Mouse (Mus musculus) bone marrow, adult 2 months (tissue): Measurements from ENCODE around the gene Pcsk2. TPM values are rescaled to one million over a fixed set of nuclear protein-coding genes. Genes with fewer than 3 reads are reported as not detected.

Experiments
- H3K27ac ChIP-seq: fragments of 200-500 bp; 2 replicates; pipeline ENCODE4 v1.5.1; 2012; ENCODE audit warnings: low read depth, mild to moderate bottlenecking, control low read depth, inconsistent platforms, low read length; ENCODE audit not compliant: control insufficient read depth, poor library complexity, insufficient read depth
- H3K4me1 ChIP-seq: fragments of 200-500 bp; 2 replicates; pipeline ENCODE4 v1.6.1; 2011; ENCODE audit warnings: low read length; ENCODE audit not compliant: control insufficient read depth, insufficient read depth
- H3K4me3 ChIP-seq: fragments of 200-500 bp; replicated peaks from 2 replicates; pipeline ENCODE3; 2011; ENCODE audit warnings: mild to moderate bottlenecking, low read depth, low read length, control low read depth; ENCODE audit not compliant: control insufficient read depth
- CTCF ChIP-seq: fragments of 200-500 bp; IDR thresholded peaks from 2 replicates; pipeline ENCODE4 v1.5.1; 2011; ENCODE audit warnings: low read length, control low read depth; ENCODE audit not compliant: control insufficient read depth, insufficient read depth
- POLR2A ChIP-seq: fragments of 200-500 bp; IDR thresholded peaks from 2 replicates; pipeline ENCODE4 v1.6.1; 2011; ENCODE audit warnings: low read depth, mild to moderate bottlenecking, control low read depth, low read length, borderline replicate concordance; ENCODE audit not compliant: control insufficient read depth
- WGBS: fragments of 180-500 bp; shearing (Covaris S2); methylation state at CpG from one replicate; pipeline ENCODE4 v1.1.7; 2018; 5-methylcytosine and 5-hydroxymethylcytosine counted together
- polyA plus RNA-seq: library from polyadenylated mRNA; stranded (reverse); fragments of >200 nt; gene quantifications from 2 replicates; pipeline ENCODE4 v1.2.4, GENCODE M21; 2011; ENCODE audit warnings: low replicate concordance; ENCODE audit not compliant: missing spikeins, insufficient read depth, insufficient read length

Gene Pcsk2
- polyA plus RNA-seq, 1 experiment = 0.97 TPM

GRCm38 (mm10) chr2:143812262-143812661, 266.3 kb downstream of the Pcsk2 start:
- no peak overlapping the region for H3K27ac ChIP-seq
- WGBS = 81% methylated on average over 4 of the region's 4 CpGs
- H3K4me3 ChIP-seq = no peak overlapping the region
- no peaks in the 10 kb centered on the region for H3K4me1 ChIP-seq
- TF ChIP-seq POLR2A (no peak), CTCF (no peak)

GRCm38 (mm10) chr2:143813461-143813860, 267.5 kb downstream of the Pcsk2 start:
- H3K4me3 ChIP-seq = no peak overlapping the region
- H3K27ac ChIP-seq = no peak overlapping the region
- TF ChIP-seq POLR2A = no peak
- TF ChIP-seq CTCF = no peak
- WGBS = 84% methylated on average over 11 of the region's 11 CpGs
- no peaks in the 10 kb centered on the region for H3K4me1 ChIP-seq

GRCm38 (mm10) chr2:143831645-143832044, 285.7 kb downstream of the Pcsk2 start:
- Histone ChIP-seq H3K4me3 (no peak overlapping the region), H3K27ac (no peak overlapping the region), H3K4me1 (peaks cover 4% of the 10 kb centered on the region; the same call in 1 of the 2 replicates)
- 84% methylated on average over 17 of the region's 17 CpGs for whole genome bisulfite sequencing
- no peak for TF ChIP-seq CTCF
- TF ChIP-seq POLR2A = no peak

- Histone ChIP-seq H3K4me3 (no peak overlapping the region), H3K27ac (no peak overlapping the region), H3K4me1 (peaks cover 4% of the 10 kb centered on the region; the same call in 1 of the 2 replicates)
- TF ChIP-seq CTCF (no peak), POLR2A (no peak)
- WGBS = 82% methylated on average over 5 of the region's 5 CpGs
Observed at GRCm38 (mm10) chr2:143832721-143833120, 286.8 kb downstream of the Pcsk2 start.

- no peak for TF ChIP-seq POLR2A
- TF ChIP-seq CTCF = no peak
- peaks cover 5% of the 10 kb centered on the region; the same call in 1 of the 2 replicates for H3K4me1 ChIP-seq
- WGBS = 34% methylated on average over 6 of the region's 6 CpGs
- no peak overlapping the region for H3K4me3 ChIP-seq
- no peak overlapping the region for H3K27ac ChIP-seq
Observed at GRCm38 (mm10) chr2:143834082-143834481, 288.1 kb downstream of the Pcsk2 start.

GRCm38 (mm10) chr2:143835820-143836219, 289.9 kb downstream of the Pcsk2 start:
- TF ChIP-seq POLR2A (no peak), CTCF (no peak)
- 60% methylated on average over 7 of the region's 7 CpGs for WGBS

GRCm38 (mm10) chr2:143837291-143837701, 291.3 kb downstream of the Pcsk2 start:
- Histone ChIP-seq H3K4me3 (no peak overlapping the region), H3K4me1 (peaks cover 7% of the 10 kb centered on the region), H3K27ac (no peak overlapping the region)
- 3% methylated on average over 8 of the region's 8 CpGs for WGBS
- TF ChIP-seq CTCF (peak; percentile 59), POLR2A (no peak)

More at GRCm38 (mm10) chr2:143835820-143836219, 289.9 kb downstream of the Pcsk2 start:
- H3K4me3 ChIP-seq = no peak overlapping the region
- H3K27ac ChIP-seq = no peak overlapping the region
- peaks cover 4% of the 10 kb centered on the region; the same call in 1 of the 2 replicates for H3K4me1 ChIP-seq

GRCm38 (mm10) chr2:143838698-143839097, 292.7 kb downstream of the Pcsk2 start:
- Histone ChIP-seq H3K4me3 (no peak overlapping the region), H3K4me1 (peaks cover 7% of the 10 kb centered on the region), H3K27ac (no peak overlapping the region)
- TF ChIP-seq CTCF = peak; percentile 67
- TF ChIP-seq POLR2A = no peak
- WGBS = 17% methylated on average over 5 of the region's 5 CpGs

GRCm38 (mm10) chr2:143839458-143839857, 293.5 kb downstream of the Pcsk2 start:
- 79% methylated on average over 2 of the region's 2 CpGs for WGBS
- Histone ChIP-seq H3K4me3 (no peak overlapping the region), H3K4me1 (peaks cover 4% of the 10 kb centered on the region), H3K27ac (no peak overlapping the region)
- no peak for TF ChIP-seq CTCF
- TF ChIP-seq POLR2A = no peak
